Mouse (Mus musculus) mouse trophoblast stem cell (cell line): ENCODE measurements around the gene Gcfc2.

Experiments used
- in situ Hi-C, 2 experiments: fragments of 300-500 bp; cut with MseI, MboI; formaldehyde crosslinking; loops; 2 replicates in 1 of 2; 3 replicates in 1 of 2; pipeline ENCODE4 v1.15.1; 2025

The Gcfc2 gene

GRCm38 (mm10) chr6:81975971-81976621, 52.6 kb downstream of the Gcfc2 start:
- in situ Hi-C loops, result loop anchor here (5.0 kb wide), 2 partner anchors 76 to 141 kb away; no protein-coding TSS in a partner anchor

GRCm38 (mm10) chr6:81979286-81979685, 55.8 kb downstream of the Gcfc2 start:
- in situ Hi-C loops, result loop anchor here (5.0 kb wide), 2 partner anchors 73 to 138 kb away; no protein-coding TSS in a partner anchor

GRCm38 (mm10) chr6:81986171-81986570, 62.7 kb downstream of the Gcfc2 start:
- in situ Hi-C loops, result loop anchor here (5.0 kb wide), 2 partner anchors 71 to 131 kb away; no protein-coding TSS in a partner anchor

GRCm38 (mm10) chr6:81986599-81986998, 63.1 kb downstream of the Gcfc2 start:
- in situ Hi-C loops, result loop anchor here (5.0 kb wide), 2 partner anchors 71 to 131 kb away; no protein-coding TSS in a partner anchor

- in situ Hi-C loops, result loop anchor here (5.0 kb wide), 2 partner anchors 70 to 130 kb away; no protein-coding TSS in a partner anchor
Observed at GRCm38 (mm10) chr6:81987010-81987409, 63.5 kb downstream of the Gcfc2 start.

GRCm38 (mm10) chr6:81987580-81987979, 64.1 kb downstream of the Gcfc2 start:
- in situ Hi-C loops, result loop anchor here (5.0 kb wide), 2 partner anchors 70 to 130 kb away; no protein-coding TSS in a partner anchor

GRCm38 (mm10) chr6:81988341-81988740, 64.9 kb downstream of the Gcfc2 start:
- in situ Hi-C loops, result loop anchor here (5.0 kb wide), 2 partner anchors 69 to 129 kb away; no protein-coding TSS in a partner anchor

GRCm38 (mm10) chr6:81990049-81990810, 66.8 kb downstream of the Gcfc2 start:
- in situ Hi-C loops, result no loop called here
